Mouse (Mus musculus): ENCODE measurements around the gene Bmp2.

DNA sequence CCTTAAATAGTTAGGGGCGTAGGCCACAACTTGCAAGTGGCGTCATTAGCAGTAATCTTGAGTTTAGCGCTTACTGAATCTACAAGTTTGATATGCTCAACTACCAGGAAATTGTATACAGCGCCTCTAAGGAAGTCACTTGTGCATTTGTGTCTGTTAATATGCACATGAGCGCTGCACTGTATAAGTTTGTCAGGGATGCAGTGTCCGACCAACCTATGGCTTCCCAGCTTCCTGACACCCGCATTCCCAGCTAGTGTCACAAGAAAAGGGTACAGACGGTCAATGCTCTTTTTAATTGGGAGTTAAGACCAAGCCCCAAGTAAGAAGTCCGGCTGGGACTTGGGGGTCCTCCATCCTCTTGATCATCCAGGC, 1.9 kb downstream of the Bmp2 start:
- TF ChIP-seq EP300 (IDR thresholded peaks at IDR 0.05; ENCODE audit: insufficient read depth, low read depth, low read length) (no peak), CTCF (IDR thresholded peaks at IDR 0.05) (no peak), POLR2A (IDR thresholded peaks at IDR 0.05; ENCODE audit: insufficient read depth, low read depth, low read length) (no peak)

Data from heart, adult 2 months (tissue).